Mouse (Mus musculus) liver, embryonic 12.5 days (tissue): ENCODE data around the gene Tbc1d15. TPM values are rescaled to one million over a fixed set of nuclear protein-coding genes. Genes with fewer than 3 reads are reported as not detected.

Experiments
- ATAC-seq: fragments of 200-750 bp; cut with Nextera tagmentation; 2 replicates; pipeline ENCODE4 v1.8.0; 2017; ENCODE audit warnings: moderate number of reproducible peaks, mild to moderate bottlenecking, moderate library complexity
- H3K27ac ChIP-seq: fragments of 300-500 bp; sonication (generic); 2 replicates; pipeline ENCODE4 v1.5.1; 2016; ENCODE audit warnings: mild to moderate bottlenecking
- H3K27me3 ChIP-seq: fragments of 300-500 bp; sonication (generic); replicated peaks from 2 replicates; pipeline ENCODE4 v1.6.1; 2016; ENCODE audit warnings: mild to moderate bottlenecking, moderate library complexity
- H3K36me3 ChIP-seq: fragments of 300-500 bp; sonication (generic); 2 replicates; pipeline ENCODE4 v1.6.1; 2016; ENCODE audit warnings: mild to moderate bottlenecking, moderate library complexity
- H3K4me1 ChIP-seq: fragments of 300-500 bp; sonication (generic); 2 replicates; pipeline ENCODE4 v1.6.1; 2016
- H3K4me2 ChIP-seq: fragments of 300-500 bp; sonication (generic); 2 replicates; pipeline ENCODE4 v1.6.1; 2016; ENCODE audit warnings: mild to moderate bottlenecking, moderate library complexity
- H3K4me3 ChIP-seq: fragments of 300-500 bp; sonication (generic); 2 replicates; pipeline ENCODE4 v1.5.1; 2016; ENCODE audit warnings: mild to moderate bottlenecking, moderate library complexity
- H3K9ac ChIP-seq: fragments of 300-500 bp; sonication (generic); 2 replicates; pipeline ENCODE4 v1.6.1; 2016; ENCODE audit warnings: mild to moderate bottlenecking, moderate library complexity
- H3K9me3 ChIP-seq: fragments of 300-500 bp; sonication (generic); replicated peaks from 2 replicates; pipeline ENCODE4 v1.6.1; 2016; ENCODE audit warnings: mild to moderate bottlenecking, moderate library complexity
- WGBS: fragments of 180-500 bp; shearing (Covaris S2); methylation state at CpG from one replicate; pipeline ENCODE4 v1.1.7; 2016; ENCODE audit not compliant: insufficient replicate concordance; 5-methylcytosine and 5-hydroxymethylcytosine counted together
- polyA plus RNA-seq: library from polyadenylated mRNA; unstranded; fragments of >200 nt; fragmentation: Nextera tagmentation; extraction: Ambion mirVana; gene quantifications from 2 replicates; pipeline ENCODE4 v1.2.1, GENCODE M21; 2016

Gene Tbc1d15
- polyA plus RNA-seq, 1 experiment from 2014 or later: 45.0 TPM

DNA sequence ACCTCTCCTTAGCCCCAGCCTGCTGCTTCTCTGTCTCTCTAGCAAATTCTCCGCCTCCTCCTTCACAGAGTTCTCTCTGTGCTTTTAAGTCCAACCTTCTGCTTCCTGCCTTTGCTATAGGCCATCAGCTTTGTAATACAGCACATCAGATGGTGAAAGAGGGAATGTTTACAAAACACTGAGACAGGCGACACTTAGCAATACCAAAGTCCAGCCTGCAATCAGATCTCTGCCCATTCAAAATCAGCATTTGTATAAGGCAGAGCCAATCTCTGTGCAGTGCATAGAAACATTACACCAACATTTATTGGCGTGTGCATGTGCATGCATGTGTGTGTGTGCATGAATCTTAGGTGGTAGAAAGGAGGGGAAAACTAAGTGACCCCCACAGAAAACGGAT is 13.3 kb downstream of the Tbc1d15 start:
- no peak overlapping the region for H3K4me3 ChIP-seq
- peak; percentile 28; the same call in 1 of the 2 replicates for ATAC-seq
- no peak overlapping the region for H3K9ac ChIP-seq
- H3K27me3 ChIP-seq: no peaks in the 10 kb centered on the region
- peaks cover 57% of the 10 kb centered on the region for H3K36me3 ChIP-seq
- H3K9me3 ChIP-seq: no peaks in the 10 kb centered on the region
- no peak overlapping the region for H3K27ac ChIP-seq
- no peak overlapping the region for H3K4me2 ChIP-seq
- WGBS: 76% methylated on average over 4 of the region's 4 CpGs
- H3K4me1 ChIP-seq: peaks cover 27% of the 10 kb centered on the region

DNA sequence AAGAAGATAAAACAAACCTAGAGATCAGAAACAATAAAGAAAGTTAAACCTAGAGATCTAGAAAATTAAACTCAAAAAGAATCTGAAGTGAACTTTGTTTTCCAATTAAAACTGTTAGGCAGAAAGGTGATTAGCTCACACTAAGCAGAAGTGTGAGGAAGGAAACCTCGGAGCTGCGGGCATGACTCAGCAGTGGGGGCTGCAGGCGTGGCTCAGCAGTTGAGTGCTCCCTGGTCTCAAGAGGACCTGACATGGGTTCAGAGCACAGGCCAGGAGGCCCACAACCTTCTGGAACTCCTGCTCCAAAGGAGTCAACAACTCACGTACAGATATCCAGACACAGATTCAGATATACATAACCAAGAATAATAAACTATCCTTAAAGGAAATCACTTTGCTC is 14.5 kb downstream of the Tbc1d15 start:
- H3K4me2 ChIP-seq: no peak overlapping the region
- no peaks in the 10 kb centered on the region for H3K27me3 ChIP-seq
- no peak overlapping the region for H3K4me3 ChIP-seq
- H3K36me3 ChIP-seq: peaks cover 69% of the 10 kb centered on the region
- H3K9me3 ChIP-seq: no peaks in the 10 kb centered on the region
- WGBS: 22% methylated on average over 4 of the region's 4 CpGs
- no peak overlapping the region for H3K9ac ChIP-seq
- peak; percentile 88 for ATAC-seq
- 0 out of 2 replicates have a peak overlapping the region, but pooled peaks have one; percentile 40 for H3K27ac ChIP-seq
- peaks cover 15% of the 10 kb centered on the region for H3K4me1 ChIP-seq

DNA sequence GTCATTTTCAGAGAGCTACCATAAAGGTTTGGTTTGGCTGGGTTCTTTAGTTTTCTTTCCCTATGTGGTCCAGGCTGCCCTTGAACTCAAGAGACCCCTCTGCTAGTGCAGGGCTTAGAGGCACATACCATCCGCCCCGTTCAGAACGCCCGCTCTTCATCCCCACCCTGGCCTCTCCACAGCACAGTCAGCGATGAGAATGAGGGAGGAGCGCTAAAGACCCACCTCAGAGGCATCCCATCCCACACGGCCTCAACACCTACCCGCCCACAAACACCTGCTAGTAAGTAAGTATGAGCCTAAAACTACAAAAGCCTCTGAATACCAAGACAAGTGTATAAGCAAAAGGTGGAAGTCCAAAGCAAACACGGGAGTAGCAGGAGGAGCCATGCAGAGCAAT is 15.8 kb downstream of the Tbc1d15 start:
- no peaks in the 10 kb centered on the region for H3K27me3 ChIP-seq
- 92% methylated on average over 9 of the region's 9 CpGs for WGBS
- no peak overlapping the region for H3K9ac ChIP-seq
- peaks cover 15% of the 10 kb centered on the region for H3K4me1 ChIP-seq
- no peak overlapping the region for H3K27ac ChIP-seq
- no peak for ATAC-seq
- H3K9me3 ChIP-seq: no peaks in the 10 kb centered on the region
- H3K4me3 ChIP-seq: no peak overlapping the region
- no peak overlapping the region for H3K4me2 ChIP-seq
- peaks cover 78% of the 10 kb centered on the region for H3K36me3 ChIP-seq

DNA sequence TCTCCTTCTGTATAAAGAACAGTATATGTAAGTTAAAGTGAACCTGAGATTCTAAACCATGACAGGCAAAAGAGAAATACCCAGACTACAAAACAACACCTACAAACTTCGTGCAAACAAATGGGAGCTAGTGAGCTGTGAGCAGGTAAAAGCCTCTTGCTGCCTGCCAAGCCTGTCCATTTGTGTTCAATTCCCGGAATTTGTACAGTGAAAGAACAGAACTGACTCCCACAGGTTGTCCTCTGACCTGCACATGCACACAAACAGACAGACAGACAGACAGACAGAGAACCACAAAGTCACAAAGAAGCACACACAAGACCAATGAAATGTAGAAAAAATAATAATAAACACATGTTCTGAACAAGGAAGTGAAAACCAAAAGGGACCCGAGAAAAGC is 17.5 kb downstream of the Tbc1d15 start:
- Histone ChIP-seq H3K4me3 (no peak overlapping the region), H3K4me1 (peaks cover 15% of the 10 kb centered on the region), H3K27me3 (no peaks in the 10 kb centered on the region), H3K9ac (no peak overlapping the region), H3K4me2 (no peak overlapping the region), H3K36me3 (peaks cover 68% of the 10 kb centered on the region), H3K27ac (no peak overlapping the region), H3K9me3 (no peaks in the 10 kb centered on the region)
- ATAC-seq: no peak
- 64% methylated on average over 3 of the region's 3 CpGs for WGBS

DNA sequence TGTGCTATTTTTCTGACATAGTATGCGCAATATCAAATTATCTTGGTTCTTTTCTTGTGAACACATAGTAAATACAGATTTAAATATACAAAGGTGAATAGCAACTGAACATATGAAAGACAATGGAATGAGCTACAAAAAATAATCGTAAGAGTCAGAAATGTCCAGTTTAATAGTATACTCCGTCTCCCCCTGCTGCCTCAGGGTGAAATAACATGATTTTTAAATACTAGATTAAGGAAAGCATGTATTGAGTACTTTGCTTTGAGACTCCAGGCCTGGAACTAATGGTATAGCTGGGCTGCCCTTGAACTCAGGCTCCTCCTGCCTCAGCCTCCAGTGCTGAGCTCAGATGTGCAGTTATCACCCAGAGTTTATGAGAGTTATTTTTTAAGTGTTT is 18.8 kb downstream of the Tbc1d15 start:
- no peaks in the 10 kb centered on the region for H3K9me3 ChIP-seq
- no peak overlapping the region for H3K4me2 ChIP-seq
- 85% methylated on average over 3 of the region's 3 CpGs for WGBS
- H3K27me3 ChIP-seq: no peaks in the 10 kb centered on the region
- no peak overlapping the region for H3K4me3 ChIP-seq
- no peak for ATAC-seq
- H3K9ac ChIP-seq: no peak overlapping the region
- H3K27ac ChIP-seq: no peak overlapping the region
- H3K4me1 ChIP-seq: peaks cover 9% of the 10 kb centered on the region
- H3K36me3 ChIP-seq: peaks cover 66% of the 10 kb centered on the region

DNA sequence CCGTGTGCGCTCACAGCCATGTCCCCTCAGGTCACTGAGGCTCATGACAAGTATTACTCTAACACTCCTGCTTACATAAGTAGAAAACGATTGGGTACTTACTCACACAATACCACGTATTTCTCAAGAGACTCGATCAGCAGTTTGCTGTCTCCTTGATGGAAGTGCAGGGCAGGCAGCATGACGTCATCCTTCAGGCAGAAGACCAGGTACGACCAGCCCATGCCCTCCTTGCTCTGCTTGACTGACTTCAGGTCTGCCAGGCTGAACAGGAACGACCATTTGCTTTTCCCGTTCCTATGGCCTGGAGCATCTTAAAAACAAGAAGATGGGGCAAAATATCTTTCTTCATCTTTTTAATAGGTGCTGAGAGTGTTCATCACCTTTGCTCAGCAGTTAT is 22.2 kb downstream of the Tbc1d15 start:
- no peak for ATAC-seq
- Histone ChIP-seq H3K9ac (no peak overlapping the region), H3K36me3 (peaks cover 67% of the 10 kb centered on the region), H3K4me2 (no peak overlapping the region), H3K4me3 (no peak overlapping the region), H3K27me3 (no peaks in the 10 kb centered on the region), H3K27ac (no peak overlapping the region), H3K9me3 (no peaks in the 10 kb centered on the region), H3K4me1 (no peaks in the 10 kb centered on the region)
- 79% methylated on average over 9 of the region's 9 CpGs for WGBS

DNA sequence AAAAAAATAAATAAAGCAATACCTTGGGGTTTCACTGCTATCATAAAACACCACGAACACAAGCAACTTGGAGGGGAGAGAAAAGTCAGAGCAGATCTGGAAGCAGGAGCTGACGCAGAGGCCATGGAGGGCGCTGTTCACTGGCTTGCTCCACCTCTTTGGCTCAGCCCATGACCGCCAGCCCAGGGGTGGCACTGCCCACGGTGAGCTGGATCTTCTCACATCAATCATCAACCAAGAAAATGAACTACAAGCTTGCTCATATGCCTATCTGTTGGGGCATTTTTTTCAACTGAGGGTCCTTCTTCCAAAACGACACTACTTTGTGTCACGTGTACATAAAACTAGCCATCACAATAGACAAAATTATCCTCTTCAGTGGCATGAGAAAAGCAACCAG is 24.7 kb downstream of the Tbc1d15 start:
- no peak for ATAC-seq
- Histone ChIP-seq H3K4me1 (no peaks in the 10 kb centered on the region), H3K27ac (no peak overlapping the region), H3K4me3 (no peak overlapping the region), H3K36me3 (peaks cover 47% of the 10 kb centered on the region), H3K27me3 (no peaks in the 10 kb centered on the region), H3K4me2 (no peak overlapping the region), H3K9ac (no peak overlapping the region), H3K9me3 (no peaks in the 10 kb centered on the region)
- 87% methylated on average over 7 of the region's 7 CpGs for WGBS

DNA sequence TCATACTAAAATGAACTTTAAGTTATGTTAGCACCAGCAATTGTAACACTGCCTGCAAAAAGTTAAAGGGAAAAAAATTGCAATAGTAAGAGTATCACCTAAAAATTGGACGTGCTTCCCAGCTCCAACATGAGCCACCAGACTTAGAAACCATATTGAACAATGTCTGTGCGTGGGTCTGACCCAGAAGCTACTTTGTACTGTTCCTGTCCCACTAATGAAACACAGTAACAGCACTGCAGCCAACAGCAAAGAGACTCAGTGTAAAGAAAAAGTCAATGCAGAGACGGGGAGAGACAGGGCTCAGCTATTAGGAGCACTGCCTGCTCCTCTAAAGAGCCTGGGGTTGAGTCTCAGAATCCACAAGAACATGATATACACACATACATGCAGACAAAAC is 27.4 kb downstream of the Tbc1d15 start:
- H3K27me3 ChIP-seq: no peaks in the 10 kb centered on the region
- peaks cover 57% of the 10 kb centered on the region for H3K36me3 ChIP-seq
- H3K4me1 ChIP-seq: no peaks in the 10 kb centered on the region
- no peak overlapping the region for H3K4me3 ChIP-seq
- no peak for ATAC-seq
- H3K4me2 ChIP-seq: no peak overlapping the region
- no peak overlapping the region for H3K27ac ChIP-seq
- WGBS: 71% methylated on average over 3 of the region's 3 CpGs
- no peaks in the 10 kb centered on the region for H3K9me3 ChIP-seq
- H3K9ac ChIP-seq: no peak overlapping the region

DNA sequence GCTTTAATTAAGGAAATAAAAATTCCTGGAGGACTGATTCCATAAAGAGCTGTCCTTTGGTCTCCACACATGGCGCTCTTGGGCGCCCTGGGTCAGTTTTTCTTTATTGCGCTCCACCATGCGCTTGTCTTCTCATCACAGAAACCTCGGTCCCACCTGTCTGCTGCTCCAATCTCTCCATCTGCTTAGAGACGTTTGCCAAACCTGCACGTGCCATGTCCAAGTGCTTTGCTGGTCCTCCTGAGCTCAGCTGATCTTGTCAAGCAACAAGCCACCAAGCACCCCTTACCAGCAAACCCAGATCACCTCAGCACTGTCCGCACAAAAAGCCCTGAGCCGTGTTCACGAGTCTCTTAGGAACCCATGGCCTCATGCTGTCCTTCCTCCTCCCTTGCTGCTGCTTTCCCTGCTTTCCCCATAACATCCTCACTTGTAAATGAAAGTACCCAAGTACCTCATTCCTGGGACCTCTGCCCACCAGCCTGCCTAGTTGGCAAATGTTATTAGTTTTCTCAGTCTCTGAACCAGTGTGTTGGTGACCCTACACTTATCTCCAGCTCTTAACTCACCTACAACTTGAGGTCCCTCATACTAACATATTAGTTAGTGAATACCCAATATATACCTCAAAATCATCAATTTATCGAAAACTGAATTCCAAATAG is 38.2 kb downstream of the Tbc1d15 start:
- ATAC-seq: no peak
- H3K4me2 ChIP-seq: no peak overlapping the region
- H3K4me1 ChIP-seq: no peaks in the 10 kb centered on the region
- no peak overlapping the region for H3K27ac ChIP-seq
- H3K9ac ChIP-seq: no peak overlapping the region
- peaks cover 79% of the 10 kb centered on the region for H3K36me3 ChIP-seq
- WGBS: 89% methylated on average over 11 of the region's 11 CpGs
- no peaks in the 10 kb centered on the region for H3K27me3 ChIP-seq
- H3K9me3 ChIP-seq: no peaks in the 10 kb centered on the region
- no peak overlapping the region for H3K4me3 ChIP-seq

DNA sequence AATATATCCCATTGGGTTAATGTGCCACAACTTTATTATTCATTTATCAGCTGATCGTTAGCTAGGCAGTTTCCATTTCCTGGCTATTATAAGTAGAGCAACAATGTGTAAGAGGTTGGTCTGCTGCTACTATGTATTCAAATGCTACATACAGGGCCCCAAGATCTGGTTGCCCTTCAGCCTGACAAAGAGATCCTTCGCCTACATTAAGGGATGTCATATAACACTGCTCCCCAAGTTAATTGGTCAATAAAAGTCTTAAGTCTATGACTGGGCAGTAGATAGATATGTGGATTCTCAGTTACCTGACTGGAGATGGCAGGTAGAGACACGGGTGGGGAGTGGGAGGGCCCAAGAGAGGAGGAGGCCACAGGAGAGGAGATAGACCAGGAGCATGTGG is 45.4 kb downstream of the Tbc1d15 start:
- H3K27ac ChIP-seq: no peak overlapping the region
- no peak for ATAC-seq
- 72% methylated on average over 3 of the region's 3 CpGs for WGBS
- H3K9ac ChIP-seq: no peak overlapping the region
- no peaks in the 10 kb centered on the region for H3K9me3 ChIP-seq
- H3K4me3 ChIP-seq: no peak overlapping the region
- peaks cover 70% of the 10 kb centered on the region for H3K36me3 ChIP-seq
- no peak overlapping the region for H3K4me2 ChIP-seq
- no peaks in the 10 kb centered on the region for H3K27me3 ChIP-seq
- no peaks in the 10 kb centered on the region; the same call in 1 of the 2 replicates for H3K4me1 ChIP-seq

DNA sequence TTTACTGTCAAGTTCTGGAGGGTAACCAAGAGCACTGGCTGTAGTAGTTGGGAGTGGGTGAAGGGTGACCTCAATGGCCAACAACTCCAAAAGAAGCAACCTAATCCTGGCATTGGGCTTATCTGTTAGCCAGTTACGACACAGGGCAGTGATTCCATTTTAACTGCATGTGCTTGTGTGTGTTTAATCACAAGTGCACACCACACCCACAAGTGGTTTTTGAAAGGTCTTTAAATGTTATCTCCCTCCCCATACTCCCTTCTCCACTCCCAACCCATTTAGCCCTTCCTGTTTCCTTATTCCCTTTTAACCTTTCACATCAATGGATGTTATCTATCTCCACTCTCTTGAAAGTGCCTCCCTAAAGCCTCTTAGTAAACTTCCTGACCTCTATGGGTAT is 46.0 kb downstream of the Tbc1d15 start:
- H3K27me3 ChIP-seq: no peaks in the 10 kb centered on the region
- 0 out of 2 replicates have a peak, but pooled peaks have one; percentile 35 for ATAC-seq
- H3K27ac ChIP-seq: no peak overlapping the region
- no peak overlapping the region for H3K4me2 ChIP-seq
- peaks cover 70% of the 10 kb centered on the region for H3K36me3 ChIP-seq
- no peaks in the 10 kb centered on the region for H3K9me3 ChIP-seq
- H3K4me3 ChIP-seq: no peak overlapping the region
- no peak overlapping the region for H3K9ac ChIP-seq
- H3K4me1 ChIP-seq: no peaks in the 10 kb centered on the region; the same call in 1 of the 2 replicates
- WGBS: 14% methylated on average over 1 of the region's 1 CpGs

- Histone ChIP-seq H3K9ac (no peak overlapping the region), H3K27me3 (no peaks in the 10 kb centered on the region), H3K27ac (no peak overlapping the region), H3K4me3 (no peak overlapping the region), H3K9me3 (no peaks in the 10 kb centered on the region), H3K4me2 (no peak overlapping the region), H3K4me1 (no peaks in the 10 kb centered on the region), H3K36me3 (no peaks in the 10 kb centered on the region)
- WGBS: 68% methylated on average over 7 of the region's 7 CpGs
- no peak for ATAC-seq
These were observed 60.1 kb downstream of the Tbc1d15 start for GRCm38 (mm10) chr10:115191214-115191613.

- Histone ChIP-seq H3K9me3 (no peaks in the 10 kb centered on the region), H3K27me3 (no peaks in the 10 kb centered on the region), H3K4me1 (no peaks in the 10 kb centered on the region), H3K4me3 (no peak overlapping the region), H3K27ac (no peak overlapping the region), H3K4me2 (no peak overlapping the region), H3K9ac (no peak overlapping the region), H3K36me3 (no peaks in the 10 kb centered on the region)
- 58% methylated on average over 1 of the region's 1 CpGs for WGBS
- ATAC-seq: no peak
These were observed 63.9 kb downstream of the Tbc1d15 start for GRCm38 (mm10) chr10:115187390-115187789.
